Mouse (Mus musculus): ENCODE data around the gene Pdk1.
A peak's percentile ranks its signal among the peaks of the same experiment; 100 is the strongest.

Gene Pdk1

DNA sequence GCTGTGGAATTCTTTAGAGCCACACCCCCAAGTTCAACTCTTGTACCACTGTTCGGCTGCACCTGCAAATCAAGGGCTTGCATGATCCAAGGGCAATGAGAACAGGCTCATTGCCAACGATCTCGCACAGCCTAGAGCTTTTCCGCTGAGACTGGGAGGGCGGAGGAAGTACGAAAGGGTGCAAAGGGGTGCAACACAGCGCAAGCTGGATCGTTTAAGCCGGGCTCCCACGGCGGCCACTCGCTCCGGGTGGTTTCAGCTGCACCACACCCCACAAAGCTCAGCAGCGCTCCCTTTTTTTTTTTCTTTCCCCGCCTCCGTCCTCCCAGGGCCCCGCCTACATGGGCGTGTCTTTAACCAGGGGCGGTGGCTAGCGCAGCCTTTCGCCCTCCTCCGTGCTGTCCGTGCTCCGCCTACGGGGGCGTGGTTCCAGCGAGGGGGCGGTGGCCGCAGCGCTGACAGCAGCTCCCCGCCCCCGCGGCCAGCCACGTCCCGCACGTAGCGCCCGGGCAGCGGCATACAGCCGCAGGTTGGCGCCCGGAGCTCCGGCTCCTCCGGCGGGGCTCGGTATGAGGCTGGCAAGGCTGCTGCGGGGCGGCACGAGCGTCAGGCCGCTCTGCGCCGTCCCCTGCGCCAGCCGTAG, at the start of gene Pdk1:
Gene Pdk1 (plus strand): TSS at position 424 of the 643 bp plus-strand sequence.
- DNase-seq (ENCODE audit: low spot score in 2 of 2), result peak; percentile 90 to 97

- no peak for DNase-seq (ENCODE audit: low spot score in 2 of 2)
These were observed 48.9 kb upstream of the Pdk1 start for GRCm38 (mm10) chr2:71824146-71824545.

DNA sequence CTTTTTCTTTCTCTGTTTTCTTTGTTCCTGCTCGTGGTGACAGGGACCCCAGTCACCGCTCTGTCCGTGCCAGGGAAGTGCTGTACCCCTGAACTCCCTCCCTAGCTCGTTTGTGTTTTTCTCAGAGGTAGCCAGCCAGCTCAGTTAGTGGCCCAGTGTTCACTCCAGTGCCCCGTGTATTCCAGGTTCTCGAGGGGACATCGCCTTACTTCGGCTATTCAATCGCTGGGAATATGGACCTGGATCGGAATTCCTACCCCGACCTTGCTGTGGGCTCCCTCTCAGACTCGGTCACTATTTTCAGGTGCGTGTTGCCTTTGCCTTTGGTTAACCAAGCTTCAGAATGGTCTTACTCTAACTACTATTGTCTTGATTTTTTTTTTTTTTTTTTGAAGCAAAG, 45.3 kb upstream of the Pdk1 start:
- no peak for DNase-seq (ENCODE audit: low spot score in 2 of 2)

GRCm38 (mm10) chr2:71828928-71829327, 44.1 kb upstream of the Pdk1 start:
- no peak for DNase-seq (ENCODE audit: low spot score in 2 of 2)

GRCm38 (mm10) chr2:71833626-71834025, 39.4 kb upstream of the Pdk1 start:
- DNase-seq (ENCODE audit: low spot score in 2 of 2), result no peak

- no peak for DNase-seq (ENCODE audit: low spot score in 2 of 2)
These were observed 38.7 kb upstream of the Pdk1 start for GRCm38 (mm10) chr2:71834371-71834770.

GRCm38 (mm10) chr2:71835556-71835955, 37.5 kb upstream of the Pdk1 start:
- no peak for DNase-seq (ENCODE audit: low spot score in 2 of 2)

DNA sequence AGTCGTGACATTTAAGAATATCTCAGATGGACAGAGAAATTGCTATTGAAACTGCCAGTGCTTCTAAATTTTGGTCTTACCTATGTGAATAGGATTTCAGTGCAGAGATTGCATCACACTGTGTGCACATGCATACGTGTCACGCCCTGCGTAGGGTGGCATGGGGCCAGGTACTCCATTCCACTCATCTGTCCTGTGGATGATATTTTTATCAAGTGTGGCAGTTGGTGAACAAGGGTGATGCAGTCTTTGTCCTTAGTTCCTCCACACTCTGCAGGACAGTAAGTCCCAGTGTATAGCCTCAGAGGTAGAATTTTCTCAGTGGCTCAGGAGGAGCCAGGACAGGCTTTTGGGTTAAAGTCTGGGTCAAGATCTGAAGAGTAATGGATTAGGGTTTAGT, 36.8 kb upstream of the Pdk1 start:
- DNase-seq (ENCODE audit: low spot score in 2 of 2), result no peak

DNA sequence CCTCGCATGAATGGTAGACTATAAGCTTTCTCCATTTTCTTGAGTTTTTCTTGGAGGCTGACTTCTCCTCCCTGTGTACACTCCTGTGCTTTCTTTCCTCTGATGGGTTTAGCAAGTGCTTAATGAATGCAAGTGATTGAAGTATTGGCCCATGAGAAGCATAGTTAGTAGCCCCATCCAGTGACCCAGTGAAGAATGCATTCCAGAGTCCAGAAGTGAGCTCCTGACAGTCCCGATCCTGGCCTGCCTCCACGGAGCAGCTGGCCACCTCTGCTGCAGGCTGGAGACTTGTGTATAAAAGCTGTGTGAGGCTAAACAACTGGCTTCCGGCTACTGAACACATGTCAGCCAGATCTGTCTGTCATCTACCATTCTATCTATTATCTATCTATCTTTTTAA, 35.8 kb upstream of the Pdk1 start:
- no peak for DNase-seq (ENCODE audit: low spot score in 2 of 2)

DNA sequence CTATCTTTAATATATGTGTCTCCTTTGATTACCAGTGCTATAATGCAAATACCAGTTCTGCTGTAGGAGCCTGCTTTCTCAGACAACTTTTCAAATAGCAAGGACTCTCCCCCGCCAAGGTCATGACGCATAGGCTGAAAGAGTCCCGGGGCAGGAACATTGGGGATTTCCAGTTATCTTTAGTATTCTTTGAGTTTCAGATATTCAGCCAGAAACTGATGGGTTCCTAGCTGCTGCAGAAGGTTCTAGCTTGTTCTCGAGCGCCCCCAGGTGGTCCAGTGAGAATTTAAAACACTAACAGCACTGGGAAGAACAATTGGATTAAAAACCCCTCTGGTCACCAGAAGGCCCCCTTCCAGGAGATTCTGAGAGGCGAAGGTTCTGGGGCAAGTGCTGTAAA, 35.2 kb upstream of the Pdk1 start:
- DNase-seq (ENCODE audit: low spot score in 2 of 2), result peak in 1 of 2 experiments; percentile 66

GRCm38 (mm10) chr2:71843316-71843715, 29.7 kb upstream of the Pdk1 start:
- no peak for DNase-seq (ENCODE audit: low spot score in 2 of 2)

DNA sequence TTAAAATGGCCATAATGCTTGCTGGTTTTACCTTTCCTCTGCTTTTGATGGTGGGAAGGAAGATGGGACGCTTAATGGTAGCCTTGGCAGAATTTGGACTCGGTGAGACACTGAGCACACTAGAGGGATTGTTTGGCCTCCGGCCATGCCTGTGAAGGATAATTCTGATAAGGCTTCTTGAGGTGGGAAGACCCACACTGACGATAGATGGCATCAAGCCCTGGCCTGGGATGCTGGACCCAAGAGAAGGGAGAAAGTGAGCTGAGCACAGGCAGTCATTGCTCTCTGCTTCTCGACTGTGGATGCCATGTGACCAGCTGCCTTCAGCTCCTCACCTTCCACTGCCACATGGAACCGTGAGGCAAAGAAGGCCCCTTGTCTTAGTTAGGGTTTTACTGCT, 28.1 kb upstream of the Pdk1 start:
- DNase-seq (ENCODE audit: low spot score in 2 of 2), result no peak

DNA sequence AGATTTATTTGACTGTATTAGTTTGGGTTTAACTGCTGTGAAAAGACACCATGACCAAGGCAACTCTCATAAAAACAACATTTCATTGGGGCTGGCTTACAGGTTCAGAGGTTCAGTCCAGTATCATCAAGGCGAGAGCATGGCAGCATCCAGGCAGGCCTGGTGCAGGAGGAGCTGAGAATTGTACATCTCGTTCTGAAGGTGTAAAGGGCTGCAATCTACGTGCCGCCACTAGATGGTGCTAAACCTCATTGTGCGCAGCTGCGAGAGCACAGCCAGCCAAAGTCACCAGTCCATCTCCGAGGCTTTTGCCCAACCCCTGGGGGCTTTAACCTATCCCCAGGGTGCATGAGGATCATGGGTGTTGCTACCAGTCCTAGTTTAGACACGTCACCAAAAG, 20.9 kb upstream of the Pdk1 start:
- peak in 1 of 2 experiments; percentile 77 for DNase-seq (ENCODE audit: low spot score in 2 of 2)

DNA sequence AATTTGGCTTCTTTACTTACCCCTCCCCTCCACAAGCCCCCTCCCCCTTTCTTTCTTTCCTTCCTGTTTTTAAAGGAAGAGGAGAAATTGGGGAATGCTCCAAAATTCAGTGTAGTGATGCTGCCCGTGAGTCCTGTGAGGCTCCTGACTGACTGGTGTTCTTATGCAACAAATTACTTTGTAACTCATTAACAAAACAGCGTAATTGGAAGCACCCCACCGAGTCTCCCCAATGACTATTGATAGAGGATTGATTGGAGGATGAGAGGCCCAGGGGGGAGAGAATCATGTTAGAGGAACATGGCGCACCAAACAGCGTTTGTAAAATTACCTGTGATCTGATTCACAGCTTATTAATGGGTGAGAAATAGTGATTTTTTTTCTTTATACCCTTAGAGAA, 17.9 kb upstream of the Pdk1 start:
- DNase-seq (ENCODE audit: low spot score in 2 of 2), result no peak

DNA sequence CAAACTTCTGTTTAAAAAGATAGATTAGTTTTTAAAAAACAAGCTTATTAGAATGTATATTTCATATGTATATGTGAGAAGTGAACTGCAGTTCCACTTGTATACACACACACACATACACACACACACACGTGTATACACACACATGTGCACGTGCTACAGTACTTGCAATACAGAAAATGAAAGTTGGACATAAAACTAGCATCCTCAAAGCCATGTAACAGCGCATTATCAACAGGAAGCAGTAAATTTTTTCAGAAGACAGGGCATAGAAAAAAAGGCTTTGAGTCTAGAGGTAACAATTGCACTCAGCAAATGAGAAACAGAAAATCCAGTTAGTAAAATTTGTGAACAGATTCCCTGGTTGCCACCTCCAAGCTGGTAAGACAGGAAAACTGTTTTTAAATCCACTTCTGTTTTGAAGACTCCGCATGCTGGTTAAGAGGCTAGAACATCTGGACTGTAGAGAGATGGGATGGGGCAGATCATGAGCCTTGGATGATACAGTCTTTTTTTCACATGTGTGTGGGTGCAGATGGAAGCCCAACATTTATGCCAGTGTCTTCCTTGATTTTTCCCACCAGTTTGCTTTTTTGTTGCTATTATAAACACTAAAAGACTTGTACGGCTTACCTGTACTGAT, 9.4 kb upstream of the Pdk1 start:
- no peak for DNase-seq (ENCODE audit: low spot score in 2 of 2)

DNA sequence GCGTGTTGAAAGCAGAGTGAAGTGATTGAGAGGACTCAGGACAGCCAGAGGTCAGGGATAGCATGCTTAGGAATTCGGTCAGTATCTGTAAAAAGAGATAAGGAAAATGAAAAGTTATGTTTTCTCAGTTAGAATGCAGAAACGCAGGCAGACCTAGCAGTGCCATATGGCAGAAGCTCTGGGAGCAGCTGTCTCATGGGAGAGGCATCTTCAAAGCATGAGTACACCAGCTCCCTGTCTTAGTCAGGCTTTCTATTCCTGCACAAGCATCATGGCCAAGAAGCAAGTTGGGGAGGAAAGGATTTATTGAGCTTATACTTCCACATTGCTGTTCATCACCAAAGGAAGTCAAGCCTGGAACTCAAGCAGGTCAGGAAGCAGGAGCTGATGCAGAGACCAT, 8.0 kb upstream of the Pdk1 start:
- DNase-seq (ENCODE audit: low spot score in 2 of 2), result peak; percentile 57 to 85

GRCm38 (mm10) chr2:71865935-71866334, 7.1 kb upstream of the Pdk1 start:
- DNase-seq (ENCODE audit: low spot score in 2 of 2), result no peak

- no peak for DNase-seq (ENCODE audit: low spot score in 2 of 2)
These were observed 6.5 kb upstream of the Pdk1 start for GRCm38 (mm10) chr2:71866565-71866964.

DNA sequence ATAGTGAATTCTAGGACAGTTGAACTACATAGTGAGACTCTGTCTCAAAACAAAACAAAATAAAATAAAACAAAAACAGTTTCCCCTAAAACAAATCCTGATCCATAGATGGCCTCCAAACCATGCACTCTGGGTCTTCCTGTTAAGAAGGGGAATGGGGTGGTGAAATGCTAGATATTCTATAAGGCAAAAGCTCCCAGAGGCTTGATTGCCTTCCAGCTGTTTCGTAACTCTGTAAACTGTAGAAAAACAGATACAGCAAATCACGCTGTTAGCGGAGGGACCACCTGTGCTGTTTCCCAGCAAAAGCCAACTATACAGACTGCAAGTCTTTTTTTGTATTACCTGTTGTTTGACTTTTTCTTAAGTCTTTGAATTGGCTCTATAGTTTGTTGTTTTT, 6.0 kb upstream of the Pdk1 start:
- DNase-seq (ENCODE audit: low spot score in 2 of 2), result no peak

DNA sequence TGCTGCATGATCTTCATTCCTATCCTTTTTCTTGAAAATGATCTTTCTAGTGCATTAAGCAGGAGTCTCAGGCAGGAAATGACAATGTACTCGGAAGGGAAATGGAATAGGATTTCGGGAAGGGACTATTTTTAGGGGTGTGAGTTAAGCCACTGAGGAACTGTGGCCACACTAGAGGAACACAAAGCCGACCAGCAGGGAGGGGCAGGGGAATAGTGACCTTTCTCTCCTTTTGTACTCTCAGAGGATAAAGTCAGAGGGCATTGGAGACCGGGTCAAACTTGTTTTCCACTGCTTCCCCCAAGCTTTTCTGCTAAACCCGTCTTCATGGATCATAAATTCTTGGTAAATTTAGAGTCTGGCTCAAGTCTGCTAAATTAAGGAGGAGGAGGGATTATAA, 5.5 kb upstream of the Pdk1 start:
- no peak for DNase-seq (ENCODE audit: low spot score in 2 of 2)

DNA sequence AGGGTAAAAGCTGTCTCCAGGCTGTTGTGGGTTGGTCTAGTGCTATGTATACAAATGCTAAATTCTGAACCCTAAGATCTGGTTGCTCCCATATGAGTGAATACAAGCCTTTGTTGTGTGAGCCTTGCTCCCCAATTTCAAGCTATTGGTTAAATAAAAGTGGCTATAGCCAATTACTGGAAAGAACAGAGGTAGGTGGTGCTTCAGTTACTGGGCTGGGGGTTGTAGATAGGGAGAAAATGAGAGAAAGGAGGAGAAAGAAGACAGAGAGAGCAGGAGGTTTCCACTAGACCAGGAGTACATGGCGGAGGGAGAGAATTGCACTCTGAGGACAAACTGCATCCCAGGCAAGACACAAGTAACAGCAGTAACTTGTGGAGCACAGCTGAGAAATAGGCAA, 4.8 kb upstream of the Pdk1 start:
- DNase-seq (ENCODE audit: low spot score in 2 of 2), result no peak

GRCm38 (mm10) chr2:71872141-71872540, 883 bp upstream of the Pdk1 start:
- no peak for DNase-seq (ENCODE audit: low spot score in 2 of 2)

GRCm38 (mm10) chr2:71873474-71874322, 674 bp downstream of the Pdk1 start:
- DNase-seq (ENCODE audit: low spot score in 2 of 2), result peak in 1 of 2 experiments; percentile 44
